Mouse (Mus musculus): Measurements from ENCODE around the gene Cyp1a2.

- TF ChIP-seq ZNF384 (IDR thresholded peaks at IDR 0.05; ENCODE audit: low read depth, low read length) (no peak), ZC3H11A (IDR thresholded peaks at IDR 0.05; ENCODE audit: borderline replicate concordance, low read depth, low read length) (no peak), CHD2 (IDR thresholded peaks at IDR 0.05; ENCODE audit: low read depth, low read length) (no peak), HCFC1 (IDR thresholded peaks at IDR 0.05; ENCODE audit: borderline replicate concordance, insufficient read depth, low read length) (no peak)
These were observed 13.9 kb upstream of the Cyp1a2 start for GRCm38 (mm10) chr9:57697380-57697779.
